Mouse (Mus musculus): ENCODE results near the gene Fam81b. TPM values are rescaled to one million over a fixed set of nuclear protein-coding genes. Genes with fewer than 3 reads are reported as not detected.
"Not testable (repeated sequence)": the region's sequence is repeated elsewhere in the genome, so short reads cannot be mapped to it uniquely, and the experiment has no call there.

Gene Fam81b
- 0.11 and 0.44 TPM in 2 replicates for polyA plus RNA-seq (2012; rRNA removed)

DNA sequence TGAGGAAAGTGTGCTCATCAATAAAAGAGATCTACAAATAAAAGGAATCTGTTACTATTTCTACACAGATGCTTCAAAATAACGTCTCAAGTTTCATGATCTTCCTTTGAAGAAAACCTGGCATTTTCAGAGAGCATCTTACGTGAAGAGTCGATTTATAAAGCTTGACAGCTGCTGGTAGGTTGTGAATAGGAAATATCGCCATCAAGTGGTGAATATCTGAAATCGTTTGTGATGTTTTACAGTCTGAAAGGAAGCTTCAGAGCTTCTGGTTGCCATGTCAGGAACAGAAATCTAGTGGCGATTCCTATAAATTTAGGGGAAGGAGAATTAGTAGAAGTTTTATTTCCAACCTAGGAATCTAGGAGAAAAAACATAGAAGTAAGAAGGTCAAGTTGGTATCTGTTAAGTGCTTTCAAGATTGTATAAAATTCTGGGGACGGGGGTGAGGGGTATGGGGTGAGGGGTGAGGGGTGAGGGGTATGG lies at the start of gene Fam81b:
Gene Fam81b (minus strand): TSS at position 436 of the 486 bp plus-strand sequence.
- peak in 1 of 2 experiments; percentile 75 for DNase-seq
- Histone ChIP-seq H3K4me3 (replicated peaks; ENCODE audit: insufficient read depth, low read depth, low read length) (no peak within 1 kb of the TSS), H3K27me3 (ENCODE audit: control insufficient read depth, insufficient read depth, low read length) (no peaks in the 10 kb centered on the region), H3K4me1 (ENCODE audit: control insufficient read depth, insufficient read depth, low read length) (peaks cover 31% of the 10 kb centered on the region; the same call in 1 of the 2 replicates), H3K27ac (ENCODE audit: insufficient read depth, low read length) (peak within 1 kb of the TSS; percentile 70)
- TF ChIP-seq CTCF (IDR thresholded peaks at IDR 0.05; ENCODE audit: borderline replicate concordance, insufficient read depth, low read depth, low read length) (no peak), POLR2A (IDR thresholded peaks at IDR 0.05; ENCODE audit: borderline replicate concordance, insufficient read depth, low read length) (no peak)
- WGBS: 14% methylated on average over 7 of the region's 7 CpGs

DNA sequence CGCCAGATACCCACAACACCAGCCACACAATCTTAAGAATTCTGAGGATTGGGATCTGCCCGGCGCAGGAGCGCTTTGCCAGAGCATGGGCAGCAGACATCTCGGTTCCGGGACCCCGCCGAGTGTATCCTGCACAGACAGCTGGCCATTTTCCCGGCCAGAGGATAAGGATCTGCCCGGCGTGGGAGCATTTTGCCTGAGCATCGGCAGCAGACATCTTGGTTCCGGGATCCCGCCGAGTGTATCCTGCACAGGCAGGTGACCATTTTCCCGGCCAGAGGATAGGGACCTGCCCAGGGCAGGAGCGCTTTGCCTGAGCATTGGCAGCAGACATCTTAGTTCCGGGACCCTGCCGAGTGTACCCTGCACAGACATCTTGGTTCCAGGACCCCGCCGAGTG lies 41.1 kb upstream of the Fam81b start:
- H3K27ac ChIP-seq (ENCODE audit: insufficient read depth, low read length); H3K27me3 ChIP-seq (ENCODE audit: control insufficient read depth, insufficient read depth, low read length); H3K4me1 ChIP-seq (ENCODE audit: control insufficient read depth, insufficient read depth, low read length); H3K4me3 ChIP-seq (replicated peaks; ENCODE audit: insufficient read depth, low read depth, low read length): not testable (repeated sequence)
- 71% methylated on average over 21 of the region's 21 CpGs for WGBS
- peak; percentile 22 to 44 for DNase-seq

DNA sequence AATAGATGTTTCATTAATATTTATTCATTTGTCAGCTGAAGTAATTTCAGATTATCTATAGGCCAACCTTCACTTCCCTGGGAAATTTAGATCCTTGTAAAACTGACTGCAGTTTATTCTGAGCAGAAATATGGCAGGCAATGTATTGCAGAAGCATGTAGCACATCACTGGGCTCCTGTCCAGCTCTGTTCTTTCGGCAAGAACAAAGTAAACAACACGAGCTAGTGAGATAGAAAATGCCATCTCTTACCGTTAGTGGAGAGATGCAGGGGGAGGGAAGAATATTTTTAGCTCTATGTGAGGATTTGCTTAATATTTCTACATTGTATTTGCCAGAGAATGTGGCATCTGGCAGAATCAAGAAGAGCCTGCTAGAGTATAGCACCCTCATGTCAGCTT lies 13.8 kb upstream of the Fam81b start:
- H3K27me3 ChIP-seq (ENCODE audit: control insufficient read depth, insufficient read depth, low read length): no peaks in the 10 kb centered on the region
- H3K4me3 ChIP-seq (replicated peaks; ENCODE audit: insufficient read depth, low read depth, low read length): no peak overlapping the region
- 7% methylated on average over 3 of the region's 3 CpGs for WGBS
- DNase-seq: no peak
- no peaks in the 10 kb centered on the region for H3K4me1 ChIP-seq (ENCODE audit: control insufficient read depth, insufficient read depth, low read length)
- TF ChIP-seq CTCF (IDR thresholded peaks at IDR 0.05; ENCODE audit: borderline replicate concordance, insufficient read depth, low read depth, low read length): no peak
- TF ChIP-seq POLR2A (IDR thresholded peaks at IDR 0.05; ENCODE audit: borderline replicate concordance, insufficient read depth, low read length): no peak
- H3K27ac ChIP-seq (ENCODE audit: insufficient read depth, low read length): no peak overlapping the region

DNA sequence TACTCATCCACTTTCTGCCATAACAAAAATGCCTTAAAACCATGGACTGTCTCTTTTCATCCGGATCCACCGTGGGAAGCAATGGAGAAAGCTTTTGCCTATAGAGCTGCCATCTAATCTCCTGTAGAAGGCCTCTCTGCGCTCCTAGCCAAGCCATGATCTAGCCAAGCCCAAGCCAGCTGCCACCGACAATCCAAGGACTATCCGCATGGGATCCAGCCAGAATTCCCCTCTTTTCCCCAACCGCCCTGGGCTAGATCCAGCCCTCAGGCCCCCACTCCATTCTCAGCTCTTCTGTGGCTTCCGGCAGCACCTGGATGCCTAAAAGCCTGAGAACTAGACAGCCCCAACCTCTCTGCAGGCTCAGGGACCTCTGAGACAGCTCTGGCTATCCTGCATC lies 6.7 kb upstream of the Fam81b start:
- Histone ChIP-seq H3K27me3 (ENCODE audit: control insufficient read depth, insufficient read depth, low read length) (no peaks in the 10 kb centered on the region), H3K27ac (ENCODE audit: insufficient read depth, low read length) (no peak overlapping the region), H3K4me1 (ENCODE audit: control insufficient read depth, insufficient read depth, low read length) (peaks cover 14% of the 10 kb centered on the region; the same call in 1 of the 2 replicates), H3K4me3 (replicated peaks; ENCODE audit: insufficient read depth, low read depth, low read length) (no peak overlapping the region)
- 37% methylated on average over 7 of the region's 7 CpGs for whole genome bisulfite sequencing
- no peak for TF ChIP-seq POLR2A (IDR thresholded peaks at IDR 0.05; ENCODE audit: borderline replicate concordance, insufficient read depth, low read length)
- no peak for DNase-seq

DNA sequence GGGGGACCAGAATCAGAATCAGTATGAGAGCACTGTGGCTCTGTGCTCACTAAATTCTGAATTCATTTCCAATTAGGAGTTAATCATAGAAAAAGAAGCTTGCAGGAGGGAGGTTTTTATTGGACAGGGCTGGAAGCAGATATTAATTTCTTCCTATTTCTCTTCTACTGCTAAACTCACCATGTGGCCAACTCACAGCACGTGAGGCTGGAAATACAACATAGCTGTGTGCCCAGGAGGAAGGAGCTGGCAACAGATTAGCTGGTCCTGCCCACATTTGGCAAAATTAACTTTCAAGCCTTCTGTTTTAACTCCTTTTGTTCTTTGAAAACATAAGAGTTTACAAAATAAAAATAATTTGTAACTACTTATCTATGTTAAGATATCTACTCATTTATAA lies 3.9 kb upstream of the Fam81b start:
- Histone ChIP-seq H3K4me3 (replicated peaks; ENCODE audit: insufficient read depth, low read depth, low read length) (no peak overlapping the region), H3K27ac (ENCODE audit: insufficient read depth, low read length) (no peak overlapping the region), H3K4me1 (ENCODE audit: control insufficient read depth, insufficient read depth, low read length) (peaks cover 25% of the 10 kb centered on the region; the same call in 1 of the 2 replicates), H3K27me3 (ENCODE audit: control insufficient read depth, insufficient read depth, low read length) (no peaks in the 10 kb centered on the region)
- TF ChIP-seq CTCF (IDR thresholded peaks at IDR 0.05; ENCODE audit: borderline replicate concordance, insufficient read depth, low read depth, low read length) (no peak), POLR2A (IDR thresholded peaks at IDR 0.05; ENCODE audit: borderline replicate concordance, insufficient read depth, low read length) (no peak)
- 3% methylated on average over 1 of the region's 1 CpGs for WGBS
- DNase-seq: peak; percentile 58 to 82

DNA sequence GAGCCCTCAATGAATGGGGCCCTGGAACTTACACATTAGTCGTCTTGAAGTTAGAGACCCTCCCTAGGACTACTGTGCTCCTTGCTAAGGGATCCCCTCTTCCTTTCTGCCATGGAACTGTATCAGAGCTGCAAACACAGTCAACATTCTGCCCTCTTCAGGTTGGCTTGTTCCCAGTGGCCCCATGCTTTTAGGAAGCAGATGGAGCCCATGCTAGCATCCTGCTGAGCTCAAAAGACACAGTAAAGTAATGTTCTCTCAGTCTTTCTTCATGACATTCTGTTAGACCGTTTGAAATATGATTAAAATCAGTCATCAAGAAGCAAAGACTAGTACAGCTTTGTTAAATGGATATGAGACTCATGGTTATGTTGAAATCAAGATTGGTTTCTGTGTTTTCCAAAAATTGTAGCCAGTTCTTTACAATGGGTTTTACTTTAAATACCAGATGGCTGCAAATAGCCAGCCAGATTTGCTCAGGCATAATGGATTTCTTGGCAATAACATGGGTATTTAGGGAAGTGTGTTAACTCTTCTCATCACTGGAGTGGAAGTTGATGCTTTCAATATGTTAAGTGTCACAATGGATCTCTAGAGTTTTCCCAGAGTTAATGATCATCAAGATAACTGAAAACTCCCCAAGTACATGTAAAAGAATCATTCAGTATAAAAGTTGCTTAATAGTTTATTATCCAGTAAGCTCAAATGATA lies 938 bp upstream of the Fam81b start:
- H3K4me3 ChIP-seq (replicated peaks; ENCODE audit: insufficient read depth, low read depth, low read length): no peak overlapping the region
- H3K27me3 ChIP-seq (ENCODE audit: control insufficient read depth, insufficient read depth, low read length): no peaks in the 10 kb centered on the region
- WGBS: 4% methylated on average over 2 of the region's 2 CpGs
- peak; percentile 57; the same call in 1 of the 2 replicates for TF ChIP-seq POLR2A (IDR thresholded peaks at IDR 0.05; ENCODE audit: borderline replicate concordance, insufficient read depth, low read length)
- TF ChIP-seq CTCF (IDR thresholded peaks at IDR 0.05; ENCODE audit: borderline replicate concordance, insufficient read depth, low read depth, low read length): peak; percentile 25; the same call in 1 of the 2 replicates
- peaks cover 31% of the 10 kb centered on the region; the same call in 1 of the 2 replicates for H3K4me1 ChIP-seq (ENCODE audit: control insufficient read depth, insufficient read depth, low read length)
- H3K27ac ChIP-seq (ENCODE audit: insufficient read depth, low read length): peak overlapping the region; percentile 48
- peak; percentile 91 to 95 for DNase-seq

DNA sequence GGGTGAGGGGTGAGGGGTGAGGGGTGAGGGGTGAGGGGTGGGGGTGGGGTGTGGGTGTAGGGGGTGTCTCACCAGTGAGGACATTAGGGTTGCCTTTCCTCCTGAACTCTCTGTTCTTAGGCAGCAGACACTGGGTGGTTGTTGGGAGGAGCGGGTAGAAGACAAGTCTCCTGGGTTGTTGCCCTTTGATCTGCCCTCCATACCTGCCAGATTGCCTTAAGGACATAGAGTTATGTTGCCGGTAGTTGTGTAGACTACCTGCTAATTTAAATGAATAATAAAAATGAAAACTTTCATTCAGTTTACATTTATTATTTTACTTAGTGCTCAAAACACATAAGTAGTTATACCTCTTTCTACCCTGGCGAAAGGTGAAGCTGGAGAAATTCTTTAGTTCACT lies 369 bp upstream of the Fam81b start:
- Histone ChIP-seq H3K27ac (ENCODE audit: insufficient read depth, low read length) (peak overlapping the region; percentile 48), H3K4me3 (replicated peaks; ENCODE audit: insufficient read depth, low read depth, low read length) (no peak overlapping the region), H3K27me3 (ENCODE audit: control insufficient read depth, insufficient read depth, low read length) (no peaks in the 10 kb centered on the region), H3K4me1 (ENCODE audit: control insufficient read depth, insufficient read depth, low read length) (peaks cover 31% of the 10 kb centered on the region; the same call in 1 of the 2 replicates)
- TF ChIP-seq POLR2A (IDR thresholded peaks at IDR 0.05; ENCODE audit: borderline replicate concordance, insufficient read depth, low read length): no peak
- no peak for TF ChIP-seq CTCF (IDR thresholded peaks at IDR 0.05; ENCODE audit: borderline replicate concordance, insufficient read depth, low read depth, low read length)
- peak in 1 of 2 experiments; percentile 55 for DNase-seq
- WGBS: 31% methylated on average over 3 of the region's 3 CpGs

DNA sequence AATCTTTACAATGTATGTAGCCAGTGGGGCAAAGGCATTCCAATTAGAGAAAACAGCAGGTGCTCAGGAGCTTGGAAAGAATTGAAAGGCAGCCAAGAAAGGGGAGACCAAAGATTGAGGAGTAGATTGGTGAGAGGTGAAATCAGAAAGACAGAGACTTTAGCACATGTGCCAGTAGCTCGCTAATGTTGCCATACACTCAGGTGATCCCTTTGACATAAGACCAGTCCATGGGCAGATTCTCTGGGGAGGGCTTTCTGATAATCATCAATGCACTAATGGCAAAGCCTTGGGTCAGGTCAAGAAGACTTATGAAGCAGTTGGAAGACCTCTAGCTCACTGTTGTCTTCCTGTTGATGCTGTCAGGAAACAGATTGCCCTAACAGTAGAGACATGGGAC lies 671 bp downstream of the Fam81b start:
- H3K27ac ChIP-seq (ENCODE audit: insufficient read depth, low read length): peak overlapping the region; percentile 70
- H3K27me3 ChIP-seq (ENCODE audit: control insufficient read depth, insufficient read depth, low read length): no peaks in the 10 kb centered on the region
- peak; percentile 41 to 49 for DNase-seq
- TF ChIP-seq CTCF (IDR thresholded peaks at IDR 0.05; ENCODE audit: borderline replicate concordance, insufficient read depth, low read depth, low read length) (no peak), POLR2A (IDR thresholded peaks at IDR 0.05; ENCODE audit: borderline replicate concordance, insufficient read depth, low read length) (no peak)
- H3K4me1 ChIP-seq (ENCODE audit: control insufficient read depth, insufficient read depth, low read length): peaks cover 27% of the 10 kb centered on the region; the same call in 1 of the 2 replicates
- H3K4me3 ChIP-seq (replicated peaks; ENCODE audit: insufficient read depth, low read depth, low read length): no peak overlapping the region
- 33% methylated on average over 1 of the region's 1 CpGs for WGBS

Data from cerebellum, adult 2 months (tissue).